Mouse (Mus musculus) embryo, embryonic 11 days (tissue): ENCODE measurements around the gene Fxyd2.

Source experiments
- DNase-seq: peaks from one replicate; pipeline ENCODE4 v3.0.0-alpha.2; 2015

The Fxyd2 gene

GRCm38 (mm10) chr9:45429951-45430697 lies 30.7 kb downstream of the Fxyd2 start:
- DNase-seq, result peak; percentile 48

- DNase-seq, result no peak
Observed at GRCm38 (mm10) chr9:45430698-45430959, 31.2 kb downstream of the Fxyd2 start.

- no peak for DNase-seq
Observed at GRCm38 (mm10) chr9:45431150-45431549, 31.7 kb downstream of the Fxyd2 start.

GRCm38 (mm10) chr9:45432639-45433038 lies 33.2 kb downstream of the Fxyd2 start:
- no peak for DNase-seq

GRCm38 (mm10) chr9:45433119-45433518 lies 33.6 kb downstream of the Fxyd2 start:
- DNase-seq, result no peak

- no peak for DNase-seq
Observed at GRCm38 (mm10) chr9:45434171-45434570, 34.7 kb downstream of the Fxyd2 start.

- DNase-seq, result no peak
Observed at GRCm38 (mm10) chr9:45439025-45439424, 39.6 kb downstream of the Fxyd2 start.

- DNase-seq, result no peak
Observed at GRCm38 (mm10) chr9:45440083-45440784, 40.8 kb downstream of the Fxyd2 start.

- DNase-seq, result no peak
Observed at GRCm38 (mm10) chr9:45444251-45444798, 44.9 kb downstream of the Fxyd2 start.

GRCm38 (mm10) chr9:45449658-45450057 lies 50.2 kb downstream of the Fxyd2 start:
- DNase-seq, result no peak

- DNase-seq, result no peak
Observed at GRCm38 (mm10) chr9:45451346-45451745, 51.9 kb downstream of the Fxyd2 start.

GRCm38 (mm10) chr9:45454032-45454431 lies 54.6 kb downstream of the Fxyd2 start:
- no peak for DNase-seq

- no peak for DNase-seq
Observed at GRCm38 (mm10) chr9:45454889-45455610, 55.6 kb downstream of the Fxyd2 start.

- DNase-seq, result no peak
Observed at GRCm38 (mm10) chr9:45457200-45457599, 57.7 kb downstream of the Fxyd2 start.

GRCm38 (mm10) chr9:45458363-45458762 lies 58.9 kb downstream of the Fxyd2 start:
- no peak for DNase-seq
